Mouse (Mus musculus) adrenal gland, postnatal 0 days (tissue): ENCODE measurements around the gene Gm8050. TPM values are rescaled to one million over a fixed set of nuclear protein-coding genes. Genes with fewer than 3 reads are reported as not detected.

Experiments
- polyA plus RNA-seq: library from polyadenylated mRNA; unstranded; fragments of >200 nt; fragmentation: Nextera tagmentation; extraction: Ambion mirVana; gene quantifications from 2 replicates; pipeline ENCODE4 v1.2.1, GENCODE M21; 2015

Gm8050 gene
- 0.08 TPM in 1 of 2 replicates, not detected in the other for polyA plus RNA-seq

DNA sequence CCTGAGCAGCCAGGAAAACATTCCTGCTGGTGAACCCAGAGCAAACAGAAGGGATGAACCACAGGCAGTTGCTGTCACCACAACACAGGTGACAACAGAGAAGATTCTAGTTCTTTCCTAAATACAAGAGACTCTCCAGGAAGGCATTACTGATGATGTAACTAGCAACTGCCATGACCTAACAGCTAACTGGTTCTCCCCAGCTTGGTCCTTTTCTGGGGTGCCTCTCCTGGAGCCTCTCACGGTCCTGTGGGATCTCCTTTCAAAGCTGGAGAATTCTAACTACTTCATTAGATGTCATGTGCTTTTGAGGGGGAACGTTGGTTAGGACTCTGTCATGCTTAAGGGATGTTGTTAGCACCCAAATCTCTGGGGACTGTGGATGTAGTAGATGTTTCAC is at the start of gene Gm8050:
Gene Gm8050, minus strand, starts transcription at position 101 of the 400 bp plus-strand sequence.

GRCm38 (mm10) chr14:6742232-6742631 is 22.2 kb upstream of the Gm8050 start, which contains the start of gene Gm3636:
Gm3636 (minus strand) TSS chr14:6742332.

GRCm38 (mm10) chr14:6684070-6684469 is 36.0 kb downstream of the Gm8050 start, which contains the start of gene Gm10251:
Gm10251 (minus strand) TSS chr14:6684170.

Other genes starting within 250 kb of the Gm8050 start
- not detected in 2 replicates for gene Gm8356, start 183.0 kb downstream of the Gm8050 start, polyA plus RNA-seq
- gene Gm3629, start 129.6 kb downstream of the Gm8050 start, polyA plus RNA-seq = 0.08 and 0.28 TPM in 2 replicates
- gene Gm3460, start 97.8 kb downstream of the Gm8050 start, polyA plus RNA-seq = not detected in 2 replicates
- not detected in 2 replicates for gene Gm10251, start 36.1 kb downstream of the Gm8050 start, polyA plus RNA-seq
- gene Gm3636, start 22.1 kb upstream of the Gm8050 start, polyA plus RNA-seq = 0.94 and 1.7 TPM in 2 replicates
- not detected in 2 replicates for gene Gm8362, start 54.2 kb upstream of the Gm8050 start, polyA plus RNA-seq
- not detected in 2 replicates for gene Gm3642, start 120.1 kb upstream of the Gm8050 start, polyA plus RNA-seq
- 0.22 and 0.65 TPM in 2 replicates for gene Gm3667, start 169.7 kb upstream of the Gm8050 start, polyA plus RNA-seq